Mouse (Mus musculus): ENCODE data around the gene Tfr2. TPM values are rescaled to one million over a fixed set of nuclear protein-coding genes. Genes with fewer than 3 reads are reported as not detected.

Tfr2 gene
- polyA plus RNA-seq (2015; fragmentation: Nextera tagmentation; extraction: Ambion mirVana), result 0.42 and 0.99 TPM in 2 replicates

DNA sequence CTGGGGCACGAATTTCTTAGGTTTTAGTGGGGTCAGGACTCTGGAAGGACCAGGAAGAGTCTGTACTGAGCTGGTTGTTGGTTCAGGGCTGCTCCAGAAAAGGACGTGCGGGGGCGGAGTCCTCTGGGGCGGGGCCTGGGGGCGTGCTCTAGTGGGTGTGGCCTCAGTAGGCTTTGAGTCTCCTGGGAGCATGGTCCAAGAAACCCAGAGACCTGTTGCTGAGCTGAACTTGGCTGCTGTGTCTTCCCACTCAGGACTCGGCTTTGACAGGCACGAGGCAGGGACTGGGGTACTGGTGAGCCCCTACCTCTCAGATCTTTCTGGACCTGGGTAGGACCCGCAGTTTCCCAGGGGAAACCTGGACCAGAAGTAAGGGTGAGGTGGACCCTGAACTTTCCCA is at the start of gene Tfr2:
Gene Tfr2, plus strand, starts transcription at position 176 of the 400 bp plus-strand sequence.
- Histone ChIP-seq H3K27ac (no peak within 1 kb of the TSS), H3K36me3 (no peaks in the 10 kb centered on the region), H3K4me1 (peaks cover 7% of the 10 kb centered on the region), H3K27me3 (peaks cover 9% of the 10 kb centered on the region; the same call in 1 of the 2 replicates), H3K4me3 (replicated peaks) (no peak within 1 kb of the TSS), H3K4me2 (no peak within 1 kb of the TSS), H3K9me3 (replicated peaks) (no peaks in the 10 kb centered on the region), H3K9ac (no peak within 1 kb of the TSS)
- ATAC-seq (replicated peaks; ENCODE audit: low FRiP score), result peak; percentile 76
- 30% methylated on average over 9 of the region's 9 CpGs for WGBS

DNA sequence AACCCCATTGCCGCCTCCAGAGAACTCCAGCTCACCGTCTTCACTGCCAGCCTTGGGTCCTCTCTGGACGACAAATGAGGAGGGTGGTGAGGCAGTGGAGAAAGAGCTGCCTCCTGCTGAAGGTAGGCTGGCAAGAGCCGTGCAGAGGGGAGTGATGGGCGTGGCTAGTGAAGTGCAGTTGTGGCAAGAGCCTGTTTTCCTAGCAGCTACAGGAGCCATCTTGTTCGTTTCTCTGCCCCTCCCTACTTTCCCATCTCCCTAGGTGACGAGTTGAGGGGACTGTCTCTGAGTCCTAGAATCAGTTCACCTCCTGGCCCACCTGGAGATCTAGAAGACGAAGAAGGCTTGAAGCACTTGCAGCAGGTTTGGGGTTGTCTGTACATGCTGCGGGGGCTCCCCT is 47.8 kb upstream of the Tfr2 start:
- H3K9me3 ChIP-seq (replicated peaks), result no peaks in the 10 kb centered on the region
- WGBS, result 79% methylated on average over 9 of the region's 9 CpGs

DNA sequence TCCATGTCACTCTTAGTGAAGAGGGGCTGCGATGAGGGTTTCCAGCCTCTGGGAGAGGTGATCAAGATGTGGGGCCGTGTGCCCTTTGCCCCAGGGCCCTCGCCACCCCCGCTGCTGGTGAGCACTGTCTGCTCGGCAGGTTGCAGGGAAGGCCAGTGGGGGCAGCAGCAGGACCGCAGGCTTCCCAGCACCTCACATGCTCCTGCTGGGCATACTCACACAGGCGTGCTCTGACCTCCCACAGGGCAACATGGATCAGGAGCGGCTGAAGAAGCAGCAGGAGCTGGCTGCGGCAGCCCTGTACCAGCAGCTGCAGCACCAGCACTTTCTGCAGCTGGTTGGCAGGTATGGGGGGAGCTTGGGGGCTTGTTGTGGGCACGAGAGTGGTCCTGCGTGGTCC is 46.9 kb upstream of the Tfr2 start:
- no peak overlapping the region for H3K4me2 ChIP-seq
- no peaks in the 10 kb centered on the region for H3K27me3 ChIP-seq
- H3K9me3 ChIP-seq (replicated peaks), result no peaks in the 10 kb centered on the region
- 77% methylated on average over 11 of the region's 11 CpGs for WGBS
- H3K27ac ChIP-seq, result no peak overlapping the region
- ATAC-seq (replicated peaks; ENCODE audit: low FRiP score), result no peak
- H3K4me3 ChIP-seq (replicated peaks), result no peak overlapping the region
- H3K9ac ChIP-seq, result no peak overlapping the region
- H3K4me1 ChIP-seq, result peaks cover 10% of the 10 kb centered on the region
- H3K36me3 ChIP-seq, result peaks cover 98% of the 10 kb centered on the region

More for the DNA sequence above, 47.8 kb upstream of the Tfr2 start:
- ATAC-seq (replicated peaks; ENCODE audit: low FRiP score), result no peak
- Histone ChIP-seq H3K36me3 (peaks cover 98% of the 10 kb centered on the region), H3K4me2 (no peak overlapping the region), H3K4me3 (replicated peaks) (no peak overlapping the region), H3K27me3 (no peaks in the 10 kb centered on the region), H3K4me1 (peaks cover 8% of the 10 kb centered on the region), H3K27ac (no peak overlapping the region), H3K9ac (no peak overlapping the region)

DNA sequence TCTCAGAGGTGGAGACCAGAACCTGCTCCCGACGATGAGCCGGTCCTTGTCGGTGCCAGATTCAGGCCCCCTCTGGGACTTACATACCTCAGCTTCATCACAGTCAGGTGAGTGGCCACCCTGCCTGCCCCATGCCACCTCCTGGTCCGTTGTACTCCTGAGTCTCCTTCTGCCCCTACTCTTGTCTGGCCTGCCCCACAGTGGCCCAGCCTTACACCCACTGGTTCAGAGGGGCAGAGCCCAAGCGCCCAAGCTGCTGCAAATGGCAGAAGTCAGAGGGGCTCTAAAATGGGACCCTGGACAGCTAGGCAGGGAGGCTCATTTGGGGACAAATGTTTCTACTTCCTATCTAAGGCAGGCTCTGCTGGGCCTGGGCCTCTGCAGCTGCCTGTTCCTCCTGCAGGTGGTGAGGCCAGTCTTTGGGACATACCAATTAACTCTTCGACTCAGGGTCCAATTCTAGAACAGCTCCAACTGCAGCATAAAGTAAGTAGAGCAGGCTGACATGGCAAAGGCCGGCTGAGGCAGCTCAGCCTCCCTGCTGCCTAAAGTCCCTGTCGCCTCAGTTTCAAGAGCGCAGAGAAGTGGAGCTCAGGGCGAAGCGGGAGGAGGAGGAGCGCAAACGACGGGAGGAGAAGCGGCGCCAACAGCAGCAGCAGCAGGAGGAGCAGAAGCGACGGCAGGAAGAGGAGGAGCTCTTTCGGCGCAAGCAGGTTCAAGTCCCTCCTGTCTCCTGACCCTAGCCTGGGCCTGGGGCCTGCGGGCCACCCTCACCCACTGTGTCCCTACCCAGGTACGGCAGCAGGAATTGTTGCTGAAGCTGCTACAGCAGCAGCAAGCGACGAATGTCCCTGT is 46.0 kb upstream of the Tfr2 start:
- peaks cover 10% of the 10 kb centered on the region for H3K4me1 ChIP-seq
- H3K27me3 ChIP-seq, result no peaks in the 10 kb centered on the region
- H3K4me3 ChIP-seq (replicated peaks), result no peak overlapping the region
- no peak overlapping the region for H3K4me2 ChIP-seq
- H3K27ac ChIP-seq, result no peak overlapping the region
- H3K9me3 ChIP-seq (replicated peaks), result no peaks in the 10 kb centered on the region
- no peak for ATAC-seq (replicated peaks; ENCODE audit: low FRiP score)
- WGBS, result 82% methylated on average over 25 of the region's 25 CpGs
- no peak overlapping the region for H3K9ac ChIP-seq
- H3K36me3 ChIP-seq, result peaks cover 98% of the 10 kb centered on the region

DNA sequence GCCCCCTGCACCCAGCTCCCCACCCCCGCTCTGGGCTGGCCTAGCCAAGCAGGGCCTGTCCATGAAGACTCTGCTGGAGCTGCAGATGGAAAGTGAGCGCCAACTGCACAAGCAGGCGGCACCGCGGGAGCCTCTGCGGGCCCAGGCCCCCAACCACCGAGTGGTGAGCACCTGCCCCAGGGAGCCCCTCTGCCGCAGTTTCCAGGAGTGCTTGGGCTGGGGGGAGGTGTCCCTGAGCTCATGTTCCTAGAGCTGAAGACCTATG is 45.5 kb upstream of the Tfr2 start:
- no peak overlapping the region for H3K4me3 ChIP-seq (replicated peaks)
- H3K36me3 ChIP-seq, result peaks cover 98% of the 10 kb centered on the region
- H3K9ac ChIP-seq, result no peak overlapping the region
- H3K4me2 ChIP-seq, result no peak overlapping the region
- peaks cover 14% of the 10 kb centered on the region for H3K4me1 ChIP-seq
- H3K27ac ChIP-seq, result no peak overlapping the region
- WGBS, result 88% methylated on average over 8 of the region's 8 CpGs
- ATAC-seq (replicated peaks; ENCODE audit: low FRiP score), result no peak
- H3K27me3 ChIP-seq, result no peaks in the 10 kb centered on the region
- no peaks in the 10 kb centered on the region for H3K9me3 ChIP-seq (replicated peaks)

DNA sequence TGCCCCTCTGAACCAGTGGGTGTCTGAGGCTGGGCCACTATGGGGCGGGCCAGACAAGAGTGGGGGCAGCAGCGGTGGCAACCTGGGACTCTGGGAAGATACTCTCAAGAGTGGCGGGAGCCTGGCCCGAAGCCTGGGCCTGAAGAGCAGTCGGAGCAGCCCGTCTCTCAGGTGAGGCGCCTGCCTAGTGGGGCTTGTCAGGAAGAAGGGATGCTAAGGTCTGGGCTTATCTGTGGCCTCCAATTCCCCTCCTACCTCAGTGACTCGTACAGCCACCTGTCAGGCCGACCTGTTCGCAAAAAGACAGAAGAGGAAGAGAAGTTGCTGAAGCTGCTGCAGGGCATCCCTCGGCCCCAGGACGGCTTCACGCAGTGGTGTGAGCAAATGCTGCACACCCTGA is 45.0 kb upstream of the Tfr2 start:
- no peak overlapping the region for H3K4me2 ChIP-seq
- no peak overlapping the region for H3K27ac ChIP-seq
- no peak overlapping the region for H3K4me3 ChIP-seq (replicated peaks)
- peaks cover 18% of the 10 kb centered on the region for H3K4me1 ChIP-seq
- WGBS, result 88% methylated on average over 13 of the region's 13 CpGs
- no peaks in the 10 kb centered on the region for H3K27me3 ChIP-seq
- no peaks in the 10 kb centered on the region for H3K9me3 ChIP-seq (replicated peaks)
- H3K36me3 ChIP-seq, result peaks cover 98% of the 10 kb centered on the region
- ATAC-seq (replicated peaks; ENCODE audit: low FRiP score), result no peak
- no peak overlapping the region for H3K9ac ChIP-seq

DNA sequence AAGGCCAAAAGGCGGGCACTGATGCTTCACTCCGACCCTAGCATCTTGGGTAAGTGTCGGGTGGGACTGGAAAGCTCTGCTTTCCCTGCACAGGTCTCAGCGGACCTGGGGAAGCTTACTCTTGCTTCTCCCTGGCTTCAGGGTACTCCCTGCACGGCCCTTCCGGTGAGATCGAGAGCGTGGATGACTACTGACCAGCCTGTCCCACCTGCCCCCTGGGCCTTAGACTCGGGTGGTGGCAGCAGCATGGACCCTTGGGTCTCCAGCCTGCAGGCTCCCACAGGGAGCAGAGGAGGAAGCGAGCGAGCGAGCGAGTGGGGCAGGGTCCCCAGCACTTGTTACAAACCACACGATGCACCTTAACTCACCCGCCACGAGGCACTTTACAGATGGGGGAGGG is 44.1 kb upstream of the Tfr2 start:
- Histone ChIP-seq H3K9me3 (replicated peaks) (no peaks in the 10 kb centered on the region), H3K36me3 (peaks cover 98% of the 10 kb centered on the region), H3K9ac (no peak overlapping the region), H3K27me3 (no peaks in the 10 kb centered on the region), H3K4me1 (peaks cover 27% of the 10 kb centered on the region), H3K4me3 (replicated peaks) (no peak overlapping the region), H3K27ac (peak overlapping the region; percentile 29; the same call in 1 of the 2 replicates), H3K4me2 (no peak overlapping the region)
- 74% methylated on average over 16 of the region's 16 CpGs for WGBS
- no peak for ATAC-seq (replicated peaks; ENCODE audit: low FRiP score)

DNA sequence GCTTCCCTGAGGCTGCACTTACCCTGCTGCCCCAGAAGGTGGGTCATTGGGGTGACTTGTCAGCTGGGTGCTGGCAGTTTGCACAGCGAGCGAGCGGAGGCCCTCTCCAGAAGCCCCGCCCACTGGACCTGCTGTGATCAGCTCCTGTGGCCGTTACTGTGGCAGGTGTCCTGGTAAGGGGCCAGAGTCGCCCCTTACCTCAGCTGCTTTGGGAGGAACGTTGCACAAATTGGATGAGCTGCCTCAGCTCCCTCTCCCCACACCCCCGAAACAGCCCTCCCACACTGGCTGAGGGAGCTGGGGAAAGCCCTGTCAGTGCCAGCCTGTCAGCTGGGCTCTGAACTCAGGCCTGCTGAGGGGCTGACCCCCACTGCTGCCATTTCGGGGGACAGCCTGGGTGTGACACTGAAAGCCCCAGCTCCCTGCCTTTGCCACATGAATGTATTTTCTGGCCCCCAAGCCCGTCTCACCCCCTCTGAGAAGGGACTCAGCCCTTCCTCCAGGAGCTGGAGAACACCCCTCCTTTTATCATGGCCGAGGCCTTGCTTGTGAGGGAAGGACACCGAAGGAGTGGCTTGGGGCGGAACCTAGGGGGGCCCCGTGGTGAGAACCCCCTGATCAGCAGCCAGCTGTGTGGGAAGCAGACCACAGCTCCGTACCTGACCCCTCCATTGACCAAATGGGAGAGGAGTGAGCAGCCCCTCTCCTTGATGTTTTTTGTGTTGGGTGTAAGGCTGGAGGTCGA is 43.3 kb upstream of the Tfr2 start:
- Histone ChIP-seq H3K9ac (no peak overlapping the region), H3K4me2 (no peak overlapping the region), H3K4me3 (replicated peaks) (no peak overlapping the region), H3K27me3 (no peaks in the 10 kb centered on the region), H3K9me3 (replicated peaks) (no peaks in the 10 kb centered on the region), H3K4me1 (peaks cover 35% of the 10 kb centered on the region), H3K27ac (peak overlapping the region; percentile 45), H3K36me3 (peaks cover 89% of the 10 kb centered on the region)
- 46% methylated on average over 16 of the region's 16 CpGs for WGBS
- no peak for ATAC-seq (replicated peaks; ENCODE audit: low FRiP score)

DNA sequence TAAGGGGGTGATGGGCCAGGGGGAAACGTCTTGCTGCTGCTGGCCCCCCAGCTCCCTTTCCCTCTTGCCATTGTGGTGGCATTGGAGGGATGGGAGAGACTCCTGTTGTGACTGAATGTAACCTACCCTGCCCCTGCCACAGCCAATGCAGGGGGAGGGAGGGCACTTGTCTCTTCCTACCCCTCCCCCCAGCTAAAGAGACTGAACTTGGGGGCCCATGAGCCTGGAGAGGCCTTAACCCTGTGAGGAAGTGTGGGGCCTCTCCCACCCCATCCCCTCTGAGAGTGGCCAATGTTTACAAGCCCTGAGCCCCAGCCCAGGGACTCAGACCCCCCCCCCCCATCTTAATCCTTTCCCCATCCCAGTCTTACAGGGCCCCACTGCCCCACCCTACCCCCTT is 42.2 kb upstream of the Tfr2 start:
- Histone ChIP-seq H3K4me1 (peaks cover 36% of the 10 kb centered on the region), H3K36me3 (peaks cover 78% of the 10 kb centered on the region), H3K4me2 (no peak overlapping the region), H3K9ac (no peak overlapping the region), H3K27me3 (no peaks in the 10 kb centered on the region), H3K4me3 (replicated peaks) (no peak overlapping the region), H3K27ac (no peak overlapping the region), H3K9me3 (replicated peaks) (no peaks in the 10 kb centered on the region)
- ATAC-seq (replicated peaks; ENCODE audit: low FRiP score), result no peak
- 53% methylated on average over 1 of the region's 1 CpGs for WGBS

DNA sequence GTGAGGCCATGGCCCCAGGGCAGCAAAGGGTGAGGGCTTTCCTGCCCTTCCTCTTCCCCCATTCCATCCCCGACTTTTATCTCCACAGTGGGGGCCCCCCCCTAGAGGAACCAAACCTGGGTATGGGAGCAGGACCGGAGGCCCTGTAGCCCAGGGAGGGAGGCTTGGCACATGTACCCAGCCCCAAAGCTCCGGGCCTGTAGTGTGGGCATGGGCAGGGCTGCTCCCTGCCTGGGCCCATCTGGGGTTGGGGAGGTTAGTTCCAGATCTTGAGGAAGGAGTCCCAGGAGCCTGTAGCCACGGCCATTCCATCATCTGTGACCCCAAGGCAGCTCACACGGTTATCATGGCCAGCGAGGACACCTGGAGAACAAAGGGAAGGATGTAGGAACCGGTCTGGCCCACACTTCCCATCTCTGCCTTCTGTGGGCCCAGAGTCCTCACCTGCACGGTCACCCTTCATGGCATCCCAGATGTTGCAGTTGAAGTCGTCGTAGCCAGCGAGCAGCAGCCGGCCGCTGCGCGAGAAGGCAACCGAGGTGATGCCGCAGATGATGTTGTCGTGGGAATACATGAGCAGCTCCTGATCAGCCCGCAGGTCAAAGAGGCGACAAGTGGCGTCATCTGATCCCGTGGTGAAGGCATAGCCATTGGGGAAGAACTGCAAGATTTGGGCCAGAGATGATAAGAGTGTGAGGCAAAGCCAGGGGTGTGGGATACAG is 41.2 kb upstream of the Tfr2 start:
- peaks cover 36% of the 10 kb centered on the region for H3K4me1 ChIP-seq
- no peak overlapping the region for H3K4me2 ChIP-seq
- no peaks in the 10 kb centered on the region for H3K27me3 ChIP-seq
- no peak for ATAC-seq (replicated peaks; ENCODE audit: low FRiP score)
- H3K9ac ChIP-seq, result no peak overlapping the region
- 76% methylated on average over 22 of the region's 22 CpGs for WGBS
- peaks cover 69% of the 10 kb centered on the region for H3K36me3 ChIP-seq
- H3K9me3 ChIP-seq (replicated peaks), result no peaks in the 10 kb centered on the region
- H3K27ac ChIP-seq, result no peak overlapping the region
- no peak overlapping the region for H3K4me3 ChIP-seq (replicated peaks)

DNA sequence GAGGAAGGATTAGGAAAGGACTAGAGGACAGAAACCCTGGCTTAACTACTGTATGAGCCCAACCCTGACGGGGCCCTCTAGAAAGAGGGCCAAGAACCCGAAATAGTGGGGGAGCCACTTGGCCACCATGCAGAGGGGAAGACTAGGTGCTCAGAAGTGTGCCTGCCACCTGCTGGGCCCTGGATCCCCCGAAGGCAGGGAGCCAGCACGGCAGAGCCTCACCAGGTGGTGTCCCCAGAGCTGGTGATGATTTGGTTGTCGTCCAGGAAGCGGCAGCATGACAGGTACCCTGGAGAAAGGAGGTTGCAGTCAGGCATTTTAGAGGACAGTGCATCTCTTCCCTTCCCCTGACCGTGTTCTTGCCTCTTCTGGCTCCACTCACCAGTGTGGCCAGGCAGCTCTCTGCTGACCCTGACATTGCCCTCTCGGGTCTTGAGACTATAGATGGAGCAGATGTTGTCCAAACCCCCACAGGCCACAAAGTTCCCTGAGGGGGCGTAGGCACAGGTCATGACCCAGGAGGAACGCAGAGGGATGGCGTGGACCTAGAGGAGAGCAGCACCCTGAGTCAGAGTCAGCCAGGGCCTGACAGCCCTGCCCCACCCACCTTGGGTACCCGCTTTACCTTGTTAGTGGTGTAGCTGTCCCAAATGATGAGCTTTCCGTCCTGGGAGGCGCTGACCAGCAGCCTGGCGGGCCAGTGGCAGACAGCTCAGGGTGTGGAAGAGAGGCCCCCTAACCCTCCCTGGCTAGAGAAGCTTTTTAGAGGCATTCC is 40.2 kb upstream of the Tfr2 start:
- peak overlapping the region; percentile 96; the same call in 1 of the 2 replicates for H3K27ac ChIP-seq
- peak overlapping the region; percentile 87; the same call in 1 of the 2 replicates for H3K4me3 ChIP-seq (replicated peaks)
- H3K36me3 ChIP-seq, result peaks cover 59% of the 10 kb centered on the region
- H3K9me3 ChIP-seq (replicated peaks), result no peaks in the 10 kb centered on the region
- H3K4me2 ChIP-seq, result no peak overlapping the region
- 70% methylated on average over 15 of the region's 15 CpGs for WGBS
- ATAC-seq (replicated peaks; ENCODE audit: low FRiP score), result no peak
- no peaks in the 10 kb centered on the region for H3K27me3 ChIP-seq
- peaks cover 39% of the 10 kb centered on the region for H3K4me1 ChIP-seq
- no peak overlapping the region for H3K9ac ChIP-seq
